In the genomic region with DNA sequence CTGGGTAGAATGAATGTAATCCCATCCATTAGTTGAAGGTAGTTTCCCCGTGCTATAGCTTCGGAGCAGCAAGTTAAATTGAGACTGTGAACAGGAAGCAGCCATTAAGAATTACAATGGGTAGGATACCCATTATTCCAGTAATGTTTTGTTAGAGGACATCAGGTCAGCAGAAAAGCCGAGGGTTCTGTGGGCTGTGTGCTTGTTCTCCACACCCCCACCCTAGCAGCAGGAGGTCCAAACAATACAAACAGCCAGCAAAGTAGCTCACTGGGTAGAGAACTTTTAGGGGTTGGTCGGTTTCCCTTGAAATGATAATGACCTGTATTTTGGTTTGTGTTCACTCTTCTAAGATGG, we compare ENCODE assay signal across 19 mouse cellular contexts. TPM values are rescaled to one million over a fixed set of nuclear protein-coding genes. Genes with fewer than 3 reads are reported as not detected.
DNase-seq lines count a peak whose midpoint lies in the region; ATAC-seq and TF ChIP-seq lines count a peak whose summit lies in the region.
"Had no signal": no experiment of that assay in that cellular context is flagged by ENCODE, and none has a peak within 500 bp of the region (broad histone marks: within the 10 kb centered on the region; RNA-seq: fewer than 3 reads in every experiment).

No protein-coding gene starts in this region.

- peaks cover 49% of the 10 kb centered on the region for H3K4me1 ChIP-seq in heart, embryonic 13.5 days
- H3K4me1 ChIP-seq in heart, embryonic 11.5 days (ENCODE audit: control insufficient read depth, insufficient read depth, low read length): peaks cover 9% of the 10 kb centered on the region; the same call in 1 of the 2 replicates
- H3K4me1 ChIP-seq in liver, embryonic 16.5 days (ENCODE audit: control insufficient read depth, low read depth, low read length): peaks cover 16% of the 10 kb centered on the region
- H3K4me1 ChIP-seq in liver, embryonic 11.5 days (replicated peaks; ENCODE audit: control insufficient read depth, insufficient read depth, low read length): peaks cover 5% of the 10 kb centered on the region; the same call in 1 of the 2 replicates
- H3K4me1 ChIP-seq in E14TG2a.4 (replicated peaks; ENCODE audit: low read depth, low read length): peaks cover 64% of the 10 kb centered on the region
- H3K4me1 ChIP-seq: neural tube, embryonic 15.5 days had no signal

- no peak for DNase-seq in liver, embryonic 11.5 days (ENCODE audit: low spot score)
- peak; percentile 61 for DNase-seq in WW6 (ENCODE audit: low read depth, low spot score)
- DNase-seq in cerebellum, postnatal 4 days (ENCODE audit: low spot score in 2 of 2): no peak
- DNase-seq: adrenal gland, adult 2 months; cerebellum, adult 11-12 months; cerebellum, postnatal 25 days; heart, postnatal 36 days; kidney, adult 9 months; midbrain, embryonic 14.5 days; right cerebral cortex, postnatal 4 days; thymus, postnatal 14 days had no signal

- no peaks in the 10 kb centered on the region for H3K9me3 ChIP-seq in heart, embryonic 13.5 days
- H3K9me3 ChIP-seq in heart, embryonic 11.5 days (replicated peaks; ENCODE audit: control insufficient read depth, low read length): no peaks in the 10 kb centered on the region
- H3K9me3 ChIP-seq in liver, embryonic 16.5 days (replicated peaks; ENCODE audit: control insufficient read depth, low read length): no peaks in the 10 kb centered on the region
- H3K9me3 ChIP-seq in liver, embryonic 11.5 days (ENCODE audit: control insufficient read depth, low read length): no peaks in the 10 kb centered on the region
- no peaks in the 10 kb centered on the region for H3K9me3 ChIP-seq in E14TG2a.4 (ENCODE audit: low read length)
- H3K9me3 ChIP-seq: limb, embryonic 15.5 days; neural tube, embryonic 15.5 days had no signal

- no peak overlapping the region for H3K9ac ChIP-seq in heart, embryonic 13.5 days
- no peak overlapping the region for H3K9ac ChIP-seq in heart, embryonic 11.5 days (ENCODE audit: low read depth, low read length)
- no peak overlapping the region for H3K9ac ChIP-seq in liver, embryonic 16.5 days (ENCODE audit: low read depth, low read length)
- no peak overlapping the region for H3K9ac ChIP-seq in liver, embryonic 11.5 days (ENCODE audit: low read depth, low read length)
- H3K9ac ChIP-seq: limb, embryonic 15.5 days; neural tube, embryonic 15.5 days had no signal

- ATAC-seq in heart, embryonic 13.5 days (ENCODE audit: extremely low read depth, insufficient number of reproducible peaks, low FRiP score, low TSS enrichment): no peak
- no peak for ATAC-seq in heart, embryonic 11.5 days (replicated peaks; ENCODE audit: insufficient number of reproducible peaks, low FRiP score, low TSS enrichment)
- ATAC-seq in liver, embryonic 16.5 days (ENCODE audit: low read depth): no peak
- no peak for ATAC-seq in liver, embryonic 11.5 days (replicated peaks; ENCODE audit: low FRiP score)

- peaks cover 15% of the 10 kb centered on the region for H3K36me3 ChIP-seq in heart, embryonic 13.5 days
- no peaks in the 10 kb centered on the region for H3K36me3 ChIP-seq in heart, embryonic 11.5 days (ENCODE audit: control insufficient read depth, insufficient read depth, low read length)
- no peaks in the 10 kb centered on the region for H3K36me3 ChIP-seq in liver, embryonic 16.5 days (ENCODE audit: control insufficient read depth, insufficient read depth)
- no peaks in the 10 kb centered on the region for H3K36me3 ChIP-seq in liver, embryonic 11.5 days (ENCODE audit: control insufficient read depth, insufficient read depth, low read length)
- peaks cover 29% of the 10 kb centered on the region for H3K36me3 ChIP-seq in E14TG2a.4 (ENCODE audit: insufficient read depth, low read length)
- H3K36me3 ChIP-seq: limb, embryonic 15.5 days; neural tube, embryonic 15.5 days had no signal

- TF ChIP-seq CTCF in E14TG2a.4 (conservative IDR thresholded peaks at IDR 0.05; ENCODE audit: low read length): no peak

- 39% methylated on average over 4 of the region's 4 CpGs for WGBS in heart, embryonic 13.5 days
- 36% methylated on average over 4 of the region's 4 CpGs for WGBS in heart, embryonic 11.5 days (ENCODE audit: insufficient replicate concordance)
- WGBS in liver, embryonic 16.5 days (ENCODE audit: insufficient replicate concordance): 50% methylated on average over 4 of the region's 4 CpGs
- WGBS in liver, embryonic 11.5 days: 52% methylated on average over 4 of the region's 4 CpGs

- peak overlapping the region; percentile 37 for H3K27ac ChIP-seq in heart, embryonic 13.5 days (replicated peaks)
- H3K27ac ChIP-seq in heart, embryonic 11.5 days (ENCODE audit: low read depth, low read length): no peak overlapping the region
- peak overlapping the region; percentile 51; the same call in 1 of the 2 replicates for H3K27ac ChIP-seq in liver, embryonic 16.5 days (ENCODE audit: low read length)
- H3K27ac ChIP-seq in liver, embryonic 11.5 days (ENCODE audit: low read depth, low read length): no peak overlapping the region
- H3K27ac ChIP-seq: limb, embryonic 15.5 days; neural tube, embryonic 15.5 days had no signal

- H3K27me3 ChIP-seq in heart, embryonic 13.5 days (replicated peaks): no peaks in the 10 kb centered on the region
- no peaks in the 10 kb centered on the region for H3K27me3 ChIP-seq in heart, embryonic 11.5 days (ENCODE audit: control insufficient read depth, insufficient read depth, low read length)
- no peaks in the 10 kb centered on the region for H3K27me3 ChIP-seq in liver, embryonic 16.5 days (ENCODE audit: control insufficient read depth, insufficient read depth, low read depth, low read length)
- H3K27me3 ChIP-seq in liver, embryonic 11.5 days (replicated peaks; ENCODE audit: control insufficient read depth, insufficient read depth, low read length): no peaks in the 10 kb centered on the region
- no peaks in the 10 kb centered on the region for H3K27me3 ChIP-seq in E14TG2a.4 (ENCODE audit: insufficient read depth, low read length)
- H3K27me3 ChIP-seq: CH12.LX; limb, embryonic 15.5 days; neural tube, embryonic 15.5 days had no signal

- H3K4me3 ChIP-seq in heart, embryonic 13.5 days: no peak overlapping the region
- no peak overlapping the region for H3K4me3 ChIP-seq in heart, embryonic 11.5 days (ENCODE audit: low read depth, low read length)
- no peak overlapping the region for H3K4me3 ChIP-seq in liver, embryonic 16.5 days (ENCODE audit: low read depth, low read length)
- no peak overlapping the region for H3K4me3 ChIP-seq in liver, embryonic 11.5 days (ENCODE audit: low read depth, low read length)
- H3K4me3 ChIP-seq in E14TG2a.4 (replicated peaks; ENCODE audit: low read length): peak overlapping the region; percentile 32
- H3K4me3 ChIP-seq: limb, embryonic 15.5 days; myocyte; neural tube, embryonic 15.5 days had no signal

- peak overlapping the region; percentile 24 for H3K4me2 ChIP-seq in heart, embryonic 13.5 days
- H3K4me2 ChIP-seq in heart, embryonic 11.5 days: no peak overlapping the region
- no peak overlapping the region for H3K4me2 ChIP-seq in liver, embryonic 16.5 days (ENCODE audit: low read depth, low read length)
- H3K4me2 ChIP-seq in liver, embryonic 11.5 days: no peak overlapping the region
- H3K4me2 ChIP-seq: limb, embryonic 15.5 days; neural tube, embryonic 15.5 days had no signal

RNA-seq across cellular contexts. Expression of a gene that starts 45.4 kb away (rescaled TPM):
- polyA plus RNA-seq in heart, embryonic 13.5 days (2015; fragmentation: Nextera tagmentation; extraction: Ambion mirVana): 28.1 and 30.9 TPM in 2 replicates
- polyA plus RNA-seq in heart, embryonic 11.5 days (2014; fragmentation: Nextera tagmentation; extraction: Ambion mirVana): 23.1 and 31.3 TPM in 2 replicates
- polyA plus RNA-seq in liver, embryonic 16.5 days (2015; fragmentation: Nextera tagmentation; extraction: Ambion mirVana): 15.8 and 16.0 TPM in 2 replicates
- polyA plus RNA-seq in liver, embryonic 11.5 days (2014; fragmentation: Nextera tagmentation; extraction: Ambion mirVana): 49.1 and 51.2 TPM in 2 replicates

Comparison
In these comparisons a context has a peak if more than half of its experiments do, and no peak if none do; other contexts are left out.
1. H3K27ac ChIP-seq: peak in heart, embryonic 13.5 days (single experiment) and liver, embryonic 16.5 days (single experiment); none in heart, embryonic 11.5 days (single experiment) and liver, embryonic 11.5 days (single experiment).